Mouse (Mus musculus) neural tube, embryonic 15.5 days (tissue): ENCODE data around the gene Inpp5d. TPM values are rescaled to one million over a fixed set of nuclear protein-coding genes. Genes with fewer than 3 reads are reported as not detected.

ENCODE experiments used
- ATAC-seq: fragments of 200-750 bp; cut with Nextera tagmentation; 2 replicates; pipeline ENCODE4 v1.8.0; 2017; ENCODE audit warnings: mild to moderate bottlenecking, moderate TSS enrichment, moderate library complexity; ENCODE audit not compliant: low FRiP score
- H3K27ac ChIP-seq: fragments of 300-500 bp; sonication (generic); replicated peaks from 2 replicates; pipeline ENCODE4 v1.5.1; 2015; ENCODE audit warnings: mild to moderate bottlenecking, inconsistent platforms
- H3K27me3 ChIP-seq: fragments of 300-500 bp; sonication (generic); replicated peaks from 2 replicates; pipeline ENCODE4 v1.6.1; 2015; ENCODE audit warnings: inconsistent platforms
- H3K36me3 ChIP-seq: fragments of 300-500 bp; sonication (generic); 2 replicates; pipeline ENCODE4 v1.6.1; 2015; ENCODE audit warnings: inconsistent platforms
- H3K4me1 ChIP-seq: fragments of 300-500 bp; sonication (generic); 2 replicates; pipeline ENCODE4 v1.6.1; 2015; ENCODE audit warnings: inconsistent platforms
- H3K4me2 ChIP-seq: fragments of 300-500 bp; sonication (generic); 2 replicates; pipeline ENCODE4 v1.6.1; 2015; ENCODE audit warnings: inconsistent platforms, mild to moderate bottlenecking, moderate library complexity
- H3K4me3 ChIP-seq: fragments of 300-500 bp; sonication (generic); replicated peaks from 2 replicates; pipeline ENCODE4 v1.5.1; 2015; ENCODE audit warnings: mild to moderate bottlenecking, inconsistent platforms
- H3K9ac ChIP-seq: fragments of 300-500 bp; sonication (generic); replicated peaks from 2 replicates; pipeline ENCODE4 v1.6.1; 2015; ENCODE audit warnings: mild to moderate bottlenecking, inconsistent platforms
- H3K9me3 ChIP-seq: fragments of 300-500 bp; sonication (generic); replicated peaks from 2 replicates; pipeline ENCODE4 v1.6.1; 2016; ENCODE audit warnings: inconsistent platforms
- WGBS: fragments of 180-500 bp; shearing (Covaris S2); methylation state at CpG from one replicate; pipeline ENCODE4 v1.1.7; 2015; ENCODE audit warnings: mixed read lengths; 5-methylcytosine and 5-hydroxymethylcytosine counted together
- polyA plus RNA-seq: library from polyadenylated mRNA; unstranded; fragments of >200 nt; fragmentation: Nextera tagmentation; extraction: Ambion mirVana; gene quantifications from 2 replicates; pipeline ENCODE4 v1.2.1, GENCODE M21; 2015

The Inpp5d gene
- polyA plus RNA-seq, 1 experiment from 2014 or later, result 3.2 TPM

- Histone ChIP-seq H3K27me3 (no peaks in the 10 kb centered on the region), H3K27ac (no peak overlapping the region), H3K9ac (no peak overlapping the region), H3K9me3 (no peaks in the 10 kb centered on the region), H3K4me2 (no peak overlapping the region), H3K36me3 (no peaks in the 10 kb centered on the region), H3K4me1 (no peaks in the 10 kb centered on the region), H3K4me3 (no peak overlapping the region)
- ATAC-seq, result no peak
- WGBS, result 92% methylated on average over 10 of the region's 10 CpGs
Observed at GRCm38 (mm10) chr1:87711938-87712613, 92.0 kb downstream of the Inpp5d start.

GRCm38 (mm10) chr1:87712614-87712971 is 92.5 kb downstream of the Inpp5d start:
- ATAC-seq, result no peak
- Histone ChIP-seq H3K27ac (no peak overlapping the region), H3K27me3 (no peaks in the 10 kb centered on the region), H3K9me3 (no peaks in the 10 kb centered on the region), H3K9ac (no peak overlapping the region), H3K4me1 (no peaks in the 10 kb centered on the region), H3K36me3 (no peaks in the 10 kb centered on the region), H3K4me2 (no peak overlapping the region), H3K4me3 (no peak overlapping the region)
- WGBS, result 95% methylated on average over 1 of the region's 1 CpGs

GRCm38 (mm10) chr1:87721382-87721781 is 101.3 kb downstream of the Inpp5d start:
- Histone ChIP-seq H3K4me2 (no peak overlapping the region), H3K4me1 (no peaks in the 10 kb centered on the region), H3K36me3 (no peaks in the 10 kb centered on the region), H3K27me3 (no peaks in the 10 kb centered on the region; the same call in 1 of the 2 replicates), H3K9me3 (no peaks in the 10 kb centered on the region), H3K27ac (no peak overlapping the region), H3K4me3 (no peak overlapping the region), H3K9ac (no peak overlapping the region)
- peak; percentile 80 for ATAC-seq
- 40% methylated on average over 8 of the region's 8 CpGs for WGBS

GRCm38 (mm10) chr1:87722081-87722480 is 102.0 kb downstream of the Inpp5d start:
- H3K36me3 ChIP-seq, result no peaks in the 10 kb centered on the region
- no peaks in the 10 kb centered on the region for H3K9me3 ChIP-seq
- no peak overlapping the region for H3K4me2 ChIP-seq
- ATAC-seq, result no peak
- H3K27me3 ChIP-seq, result no peaks in the 10 kb centered on the region; the same call in 1 of the 2 replicates
- H3K9ac ChIP-seq, result no peak overlapping the region
- WGBS, result 68% methylated on average over 2 of the region's 2 CpGs
- no peaks in the 10 kb centered on the region for H3K4me1 ChIP-seq
- no peak overlapping the region for H3K4me3 ChIP-seq
- H3K27ac ChIP-seq, result no peak overlapping the region

GRCm38 (mm10) chr1:87723351-87723750 is 103.2 kb downstream of the Inpp5d start:
- H3K4me2 ChIP-seq, result no peak overlapping the region
- H3K9me3 ChIP-seq, result no peaks in the 10 kb centered on the region
- H3K4me3 ChIP-seq, result no peak overlapping the region
- ATAC-seq, result no peak
- no peak overlapping the region for H3K9ac ChIP-seq
- no peaks in the 10 kb centered on the region; the same call in 1 of the 2 replicates for H3K27me3 ChIP-seq
- no peaks in the 10 kb centered on the region for H3K4me1 ChIP-seq
- H3K27ac ChIP-seq, result no peak overlapping the region
- H3K36me3 ChIP-seq, result no peaks in the 10 kb centered on the region
- 75% methylated on average over 4 of the region's 4 CpGs for WGBS

- Histone ChIP-seq H3K9me3 (no peaks in the 10 kb centered on the region), H3K4me1 (no peaks in the 10 kb centered on the region), H3K27ac (no peak overlapping the region), H3K27me3 (no peaks in the 10 kb centered on the region), H3K9ac (no peak overlapping the region), H3K4me2 (no peak overlapping the region), H3K36me3 (no peaks in the 10 kb centered on the region), H3K4me3 (no peak overlapping the region)
- ATAC-seq, result no peak
- WGBS, result 78% methylated on average over 2 of the region's 2 CpGs
Observed at GRCm38 (mm10) chr1:87729070-87729469, 109.0 kb downstream of the Inpp5d start.

- Histone ChIP-seq H3K4me2 (no peak overlapping the region), H3K4me1 (no peaks in the 10 kb centered on the region), H3K9me3 (no peaks in the 10 kb centered on the region), H3K27ac (no peak overlapping the region), H3K9ac (no peak overlapping the region), H3K36me3 (no peaks in the 10 kb centered on the region), H3K27me3 (no peaks in the 10 kb centered on the region), H3K4me3 (no peak overlapping the region)
- 86% methylated on average over 6 of the region's 6 CpGs for WGBS
- no peak for ATAC-seq
Observed at GRCm38 (mm10) chr1:87729850-87730249, 109.7 kb downstream of the Inpp5d start.

- Histone ChIP-seq H3K9me3 (no peaks in the 10 kb centered on the region), H3K27me3 (no peaks in the 10 kb centered on the region), H3K4me1 (no peaks in the 10 kb centered on the region), H3K36me3 (no peaks in the 10 kb centered on the region), H3K9ac (no peak overlapping the region), H3K27ac (no peak overlapping the region), H3K4me3 (no peak overlapping the region), H3K4me2 (no peak overlapping the region)
- no peak for ATAC-seq
- 90% methylated on average over 7 of the region's 7 CpGs for WGBS
Observed at GRCm38 (mm10) chr1:87730271-87730670, 110.2 kb downstream of the Inpp5d start.

GRCm38 (mm10) chr1:87733212-87733611 is 113.1 kb downstream of the Inpp5d start:
- no peaks in the 10 kb centered on the region for H3K27me3 ChIP-seq
- 85% methylated on average over 5 of the region's 5 CpGs for WGBS
- H3K4me2 ChIP-seq, result no peak overlapping the region
- no peaks in the 10 kb centered on the region for H3K36me3 ChIP-seq
- H3K27ac ChIP-seq, result no peak overlapping the region
- H3K9ac ChIP-seq, result no peak overlapping the region
- ATAC-seq, result no peak
- no peaks in the 10 kb centered on the region for H3K9me3 ChIP-seq
- H3K4me1 ChIP-seq, result no peaks in the 10 kb centered on the region
- H3K4me3 ChIP-seq, result no peak overlapping the region

- WGBS, result 86% methylated on average over 3 of the region's 3 CpGs
- Histone ChIP-seq H3K9me3 (no peaks in the 10 kb centered on the region), H3K4me3 (no peak overlapping the region), H3K27ac (no peak overlapping the region), H3K4me1 (no peaks in the 10 kb centered on the region), H3K4me2 (no peak overlapping the region), H3K27me3 (no peaks in the 10 kb centered on the region), H3K9ac (no peak overlapping the region), H3K36me3 (no peaks in the 10 kb centered on the region)
- ATAC-seq, result no peak
Observed at GRCm38 (mm10) chr1:87734153-87734552, 114.0 kb downstream of the Inpp5d start.

- no peaks in the 10 kb centered on the region for H3K36me3 ChIP-seq
- no peaks in the 10 kb centered on the region for H3K9me3 ChIP-seq
- H3K4me1 ChIP-seq, result no peaks in the 10 kb centered on the region
- H3K27ac ChIP-seq, result no peak overlapping the region
- WGBS, result 80% methylated on average over 6 of the region's 6 CpGs
- no peak overlapping the region for H3K4me2 ChIP-seq
- no peak for ATAC-seq
- H3K27me3 ChIP-seq, result no peaks in the 10 kb centered on the region
- H3K4me3 ChIP-seq, result no peak overlapping the region
- no peak overlapping the region for H3K9ac ChIP-seq
Observed at GRCm38 (mm10) chr1:87740584-87741290, 120.6 kb downstream of the Inpp5d start.

GRCm38 (mm10) chr1:87749360-87749973 is 129.4 kb downstream of the Inpp5d start:
- no peak for ATAC-seq
- Histone ChIP-seq H3K27me3 (peaks cover 20% of the 10 kb centered on the region; the same call in 1 of the 2 replicates), H3K4me3 (no peak overlapping the region), H3K9ac (no peak overlapping the region), H3K9me3 (no peaks in the 10 kb centered on the region), H3K4me2 (no peak overlapping the region), H3K36me3 (no peaks in the 10 kb centered on the region), H3K4me1 (no peaks in the 10 kb centered on the region), H3K27ac (no peak overlapping the region)
